Mouse (Mus musculus) retina, postnatal 1 day (tissue): ENCODE data around the gene BC067074.
"Not testable (repeated sequence)": the region's sequence is repeated elsewhere in the genome, so short reads cannot be mapped to it uniquely, and the experiment has no call there.

Source experiments
- DNase-seq: peaks from one replicate; pipeline ENCODE4 v3.0.0-alpha.2; 2012

Gene BC067074

DNA sequence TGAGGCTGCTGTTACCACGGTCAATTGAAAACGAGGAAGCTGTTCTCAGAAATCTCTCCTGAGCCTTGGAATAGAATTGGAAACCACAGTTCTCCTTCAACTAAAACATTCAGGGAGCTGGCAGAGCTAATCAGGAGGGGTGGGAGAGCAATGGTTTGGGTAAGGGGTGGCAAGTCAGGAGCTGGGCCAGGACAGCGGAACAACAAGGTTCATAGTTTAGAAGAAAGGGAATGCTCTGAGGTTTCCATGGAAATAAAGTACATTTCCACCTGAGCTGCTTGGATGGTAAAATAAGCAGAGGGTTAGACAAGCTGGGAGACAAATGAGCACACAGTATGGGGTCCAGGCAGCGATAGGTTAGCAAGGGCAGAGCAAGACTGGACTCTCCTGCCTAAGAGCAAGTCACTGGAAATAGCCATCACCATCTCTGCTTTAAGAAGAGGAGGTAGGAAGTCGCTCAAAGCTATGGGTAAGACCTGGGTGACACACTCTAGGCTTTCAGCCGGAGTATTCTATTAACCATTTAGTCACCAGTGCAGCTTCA is 86.9 kb downstream of the BC067074 start:
- DNase-seq = no peak

DNA sequence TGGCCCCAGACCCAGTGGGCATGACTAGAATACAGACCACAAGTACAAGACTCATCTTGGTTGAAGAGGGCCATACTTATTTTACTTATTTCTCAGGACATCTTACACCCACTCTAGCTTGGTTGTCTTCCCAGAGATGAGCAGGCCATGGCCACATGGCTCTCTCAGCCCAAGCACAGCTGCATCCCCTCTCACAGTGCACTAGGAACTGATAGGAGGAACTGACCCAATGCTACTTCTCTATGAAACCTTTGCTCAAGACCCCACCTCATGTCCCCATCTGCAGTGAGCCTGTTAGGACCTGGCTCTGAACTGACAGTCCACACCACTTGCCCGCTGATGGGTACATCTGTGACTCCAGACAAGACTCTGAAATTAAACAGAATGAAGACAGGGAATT is 88.8 kb downstream of the BC067074 start:
- DNase-seq = no peak

GRCm38 (mm10) chr13:113382201-113382600 is 89.2 kb downstream of the BC067074 start:
- no peak for DNase-seq

DNA sequence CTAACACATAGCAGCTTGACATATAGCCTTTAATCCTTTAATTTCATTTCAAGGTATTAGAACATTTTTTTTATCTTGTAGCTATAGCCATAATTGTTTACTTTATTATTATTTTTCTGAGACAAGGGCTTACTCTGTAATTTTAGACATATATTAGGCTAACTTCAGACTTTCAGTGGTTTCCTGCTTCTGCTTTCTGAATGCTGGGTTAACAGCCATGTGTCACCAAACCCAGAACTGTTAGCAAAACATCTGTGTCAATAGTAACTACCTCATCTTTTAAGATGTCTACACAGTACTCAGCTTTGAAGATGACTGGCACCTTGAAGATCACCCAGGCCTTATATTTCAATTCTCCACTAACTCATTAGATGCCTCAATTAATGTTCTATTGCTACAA is 89.8 kb downstream of the BC067074 start:
- not testable (repeated sequence) for DNase-seq

GRCm38 (mm10) chr13:113393386-113393785 is 100.4 kb downstream of the BC067074 start:
- DNase-seq = no peak

DNA sequence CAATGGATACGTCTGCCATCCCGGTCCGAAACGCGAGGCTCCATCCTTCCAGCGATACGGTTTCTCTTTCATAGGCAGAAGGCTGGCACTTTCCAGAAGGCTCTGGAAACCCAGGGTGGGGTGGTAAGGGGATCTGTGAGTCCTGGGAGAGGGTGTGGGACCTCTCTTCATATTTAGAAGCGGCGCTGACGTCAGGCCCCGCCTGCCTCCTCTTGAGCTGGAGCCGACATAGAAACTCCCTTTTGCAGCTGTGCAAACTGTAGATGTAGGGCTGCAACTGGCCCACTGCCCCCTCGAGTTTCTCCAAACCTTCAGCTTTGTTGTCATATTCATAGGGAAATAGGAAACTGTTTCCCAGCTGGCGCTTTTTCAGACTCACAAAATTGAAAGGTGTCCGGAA is 101.6 kb downstream of the BC067074 start:
- no peak for DNase-seq

DNA sequence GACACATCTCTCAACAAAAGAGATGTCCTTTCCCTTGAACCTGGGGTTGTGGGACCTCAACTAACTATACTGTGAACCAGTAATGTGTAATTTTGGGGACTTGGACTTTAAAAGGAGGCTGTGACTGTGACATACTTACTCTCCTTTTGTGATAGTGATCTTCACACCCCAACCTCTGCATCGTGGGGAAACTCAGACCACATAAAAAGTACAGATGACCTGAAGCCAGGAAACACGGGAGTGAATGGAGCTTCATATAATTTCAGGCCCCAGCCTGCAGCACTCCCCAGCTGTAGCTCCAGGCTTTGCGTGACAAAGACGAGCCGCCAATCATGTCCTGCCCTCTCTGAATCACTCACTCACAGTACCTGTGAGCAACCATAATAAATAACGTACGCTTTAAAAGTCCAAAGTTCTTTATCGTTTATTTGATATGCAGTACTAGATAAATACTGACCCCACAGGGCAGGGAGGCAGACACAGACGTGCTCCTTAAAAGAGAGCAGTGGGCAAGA is 104.1 kb downstream of the BC067074 start:
- DNase-seq = no peak

GRCm38 (mm10) chr13:113401373-113402010 is 108.5 kb downstream of the BC067074 start:
- no peak for DNase-seq

- no peak for DNase-seq
These were observed 110.7 kb downstream of the BC067074 start for GRCm38 (mm10) chr13:113403706-113404105.

DNA sequence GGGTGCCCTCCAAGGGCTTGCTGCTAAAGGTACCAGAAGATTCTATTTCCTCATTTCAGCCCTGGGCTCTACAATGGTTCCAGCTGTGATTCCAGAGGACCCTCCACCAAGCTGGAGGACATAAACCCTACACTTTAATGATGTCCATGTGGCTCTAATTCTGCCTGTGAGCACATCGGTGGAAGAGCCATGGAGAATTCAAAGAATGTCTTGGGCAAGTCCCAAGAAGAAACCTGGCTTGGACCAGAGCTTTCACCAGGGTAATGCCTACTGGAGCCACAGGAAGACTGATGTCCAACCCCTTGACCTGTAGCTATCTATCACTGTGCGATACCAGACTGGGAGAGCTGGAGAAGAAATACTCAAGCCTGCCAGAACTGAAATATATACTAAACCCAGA is 111.2 kb downstream of the BC067074 start:
- no peak for DNase-seq

DNA sequence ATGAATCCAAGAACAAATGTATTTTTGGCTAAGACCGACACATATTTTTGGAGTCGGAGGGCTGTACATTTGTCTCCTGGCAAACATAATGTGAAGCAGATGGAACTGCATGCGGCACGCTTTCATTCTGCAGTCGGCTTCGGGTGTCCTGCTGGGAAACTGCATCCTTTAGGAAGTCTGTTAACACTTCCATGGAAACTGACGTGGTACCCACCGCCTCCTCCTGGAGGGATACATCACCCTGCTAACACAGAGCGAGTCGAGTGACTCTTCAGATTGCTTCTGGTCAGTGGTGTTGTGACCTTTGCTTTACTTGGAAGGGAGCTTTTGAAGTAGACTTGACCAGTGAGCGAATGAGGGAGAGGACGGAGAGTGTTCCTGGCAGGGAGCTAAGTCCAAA is 117.0 kb downstream of the BC067074 start:
- peak; percentile 16 for DNase-seq

DNA sequence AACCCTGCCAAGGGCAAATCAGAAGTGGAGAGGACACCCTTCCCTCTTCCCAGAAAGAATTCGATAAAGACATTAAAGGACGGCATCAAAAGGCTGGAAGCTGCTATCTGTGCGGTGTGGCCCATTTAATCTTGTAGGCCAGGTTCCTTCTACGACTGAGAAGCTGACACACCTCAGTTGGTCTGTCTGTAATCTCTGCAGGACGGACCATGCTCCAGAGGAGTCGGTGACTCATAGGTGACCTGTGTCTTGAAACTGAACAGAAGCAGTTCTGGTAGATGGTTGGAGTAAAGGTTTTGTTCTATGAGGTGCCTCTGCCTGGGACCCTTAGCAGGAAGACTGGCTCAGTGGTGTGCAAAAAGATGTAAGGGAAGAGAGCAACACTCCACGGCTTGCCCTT is 122.6 kb downstream of the BC067074 start:
- no peak for DNase-seq

DNA sequence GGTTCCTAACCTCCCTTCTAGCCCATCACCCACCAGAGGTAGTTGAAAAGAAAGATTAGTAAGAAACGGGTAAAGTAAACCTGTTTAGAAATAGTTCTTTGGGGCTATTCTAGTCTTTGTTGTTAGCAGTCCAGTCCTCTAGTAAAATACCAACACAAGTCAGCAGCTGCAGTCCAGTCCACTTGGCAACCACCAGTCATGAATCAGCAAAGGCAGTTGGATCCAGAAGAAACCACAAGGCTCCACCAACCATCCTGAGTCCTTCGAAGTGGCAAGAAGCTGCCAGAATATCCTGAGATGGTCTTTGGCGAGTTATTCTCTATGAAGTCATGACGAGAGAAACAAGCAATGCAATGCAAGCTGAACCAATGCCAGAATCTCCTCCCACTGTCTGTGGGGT is 124.0 kb downstream of the BC067074 start:
- DNase-seq = no peak

- DNase-seq = peak; percentile 74
These were observed 125.0 kb downstream of the BC067074 start for GRCm38 (mm10) chr13:113417757-113418483.

DNA sequence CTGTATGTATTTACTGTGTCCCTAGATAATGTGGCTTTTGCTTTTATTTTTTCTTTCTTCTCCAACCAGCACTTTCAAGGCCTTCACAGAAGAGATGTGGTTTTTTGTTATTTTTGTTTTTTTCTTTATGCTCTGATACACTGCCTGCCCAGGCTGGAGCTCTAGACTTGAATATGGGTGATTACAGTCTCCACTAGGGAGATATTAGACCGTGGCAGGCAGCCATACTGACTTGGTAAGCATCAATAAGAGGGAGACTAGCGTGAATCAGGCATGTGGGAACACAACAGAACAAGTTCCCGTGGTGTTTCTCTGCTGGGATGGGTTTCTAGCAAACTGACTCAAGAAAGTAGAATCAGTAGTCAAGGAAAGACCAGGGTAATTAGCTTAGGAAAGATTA is 125.7 kb downstream of the BC067074 start:
- no peak for DNase-seq

DNA sequence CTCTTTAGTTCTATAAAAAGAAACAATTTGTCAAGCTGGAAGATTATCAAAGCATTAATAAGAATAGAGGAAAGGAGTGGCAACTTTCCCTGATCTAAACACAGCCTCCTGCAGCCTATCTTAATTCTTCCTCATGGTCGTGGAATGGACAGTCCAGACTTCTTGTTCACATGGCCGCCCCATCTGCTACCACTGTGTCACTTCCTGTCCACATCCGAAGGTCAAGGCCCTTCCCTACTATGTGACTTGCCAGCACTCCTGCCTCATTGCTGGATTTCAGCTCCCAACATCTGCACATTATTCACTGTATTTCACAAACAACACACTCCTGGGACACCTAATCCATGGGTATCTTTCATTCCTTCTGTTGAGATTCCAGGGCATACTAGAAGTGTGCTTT is 128.5 kb downstream of the BC067074 start:
- no peak for DNase-seq

DNA sequence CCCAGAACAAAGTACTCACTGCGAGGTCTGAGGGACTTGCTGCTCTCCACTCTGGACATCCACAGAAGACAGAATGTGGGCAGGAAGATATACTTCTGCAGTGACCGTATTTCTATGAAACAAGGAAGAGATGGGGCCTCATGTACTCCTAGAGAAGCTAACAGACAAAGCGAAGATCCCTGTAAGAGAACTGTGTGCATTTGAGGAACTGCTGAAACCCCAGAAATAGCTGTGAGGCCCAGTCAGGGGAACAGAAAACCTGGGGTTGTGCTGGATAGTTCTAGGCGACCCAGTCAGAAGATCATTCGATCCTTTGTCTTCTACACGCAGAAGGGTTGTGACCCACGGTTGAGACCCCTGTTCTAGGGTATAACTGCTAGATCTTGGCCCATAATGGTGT is 130.9 kb downstream of the BC067074 start:
- no peak for DNase-seq

DNA sequence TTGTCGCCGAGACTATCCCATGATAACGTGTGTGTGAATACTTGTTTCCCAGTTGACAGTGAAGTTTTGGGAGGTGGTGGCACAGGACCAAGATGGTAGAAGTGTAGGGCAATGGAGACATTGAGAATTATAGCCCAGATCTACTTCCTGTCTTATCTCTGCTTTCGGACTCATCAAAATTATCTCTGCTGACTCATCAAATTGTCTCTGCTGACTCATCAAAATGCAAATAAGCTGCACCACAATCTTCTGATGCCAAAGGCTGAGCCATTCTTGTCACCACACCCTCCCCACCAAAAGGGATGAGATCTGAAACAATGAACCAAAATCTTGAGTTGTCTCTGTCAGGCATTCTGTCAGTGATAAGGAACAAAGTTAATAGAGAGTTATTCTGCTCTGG is 132.9 kb downstream of the BC067074 start:
- no peak for DNase-seq
